Mouse (Mus musculus): Measurements from ENCODE around the gene Dlgap1.

Dlgap1 gene

GRCm38 (mm10) chr17:70191228-70191627 is 222.4 kb downstream of the Dlgap1 start:
- DNase-seq: no peak

DNA sequence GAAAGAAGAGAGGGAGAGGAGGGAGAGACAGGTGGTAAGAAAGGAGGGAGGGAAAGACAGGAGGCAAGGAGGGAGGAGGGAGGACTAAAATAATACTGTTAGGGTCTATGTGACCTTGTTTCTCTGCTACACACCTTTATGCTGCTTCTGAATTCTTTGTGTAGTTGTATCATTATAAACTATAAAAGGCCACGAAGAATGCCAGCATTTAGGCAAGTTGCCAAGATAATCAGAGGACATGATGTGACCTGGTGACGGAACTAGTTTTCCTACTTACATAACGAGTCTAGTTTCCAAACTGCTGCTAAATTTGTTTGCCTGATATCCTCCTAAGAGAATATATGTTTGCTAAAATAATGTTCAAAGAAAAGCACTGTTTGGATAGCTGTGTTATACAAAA is 254.0 kb downstream of the Dlgap1 start:
- no peak for DNase-seq

DNA sequence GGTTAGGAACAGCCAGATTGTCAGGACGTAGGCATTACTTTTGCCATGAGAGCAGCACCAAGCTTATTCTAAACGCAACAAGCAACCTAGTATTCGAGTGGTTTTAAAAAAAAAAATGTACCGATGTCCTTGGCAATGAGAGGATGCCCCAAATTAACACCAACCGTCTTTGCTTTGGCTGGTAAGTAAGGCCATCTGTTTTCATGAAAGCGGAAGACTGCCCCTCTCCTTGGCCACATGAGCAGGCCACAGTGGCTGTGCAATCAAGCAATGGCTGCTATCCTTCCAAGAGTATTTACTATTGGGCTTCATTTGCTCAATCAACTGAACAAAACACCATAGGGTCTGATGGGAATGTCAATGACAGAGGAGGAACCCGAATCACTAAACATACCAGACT is 278.5 kb downstream of the Dlgap1 start:
- no peak for DNase-seq

DNA sequence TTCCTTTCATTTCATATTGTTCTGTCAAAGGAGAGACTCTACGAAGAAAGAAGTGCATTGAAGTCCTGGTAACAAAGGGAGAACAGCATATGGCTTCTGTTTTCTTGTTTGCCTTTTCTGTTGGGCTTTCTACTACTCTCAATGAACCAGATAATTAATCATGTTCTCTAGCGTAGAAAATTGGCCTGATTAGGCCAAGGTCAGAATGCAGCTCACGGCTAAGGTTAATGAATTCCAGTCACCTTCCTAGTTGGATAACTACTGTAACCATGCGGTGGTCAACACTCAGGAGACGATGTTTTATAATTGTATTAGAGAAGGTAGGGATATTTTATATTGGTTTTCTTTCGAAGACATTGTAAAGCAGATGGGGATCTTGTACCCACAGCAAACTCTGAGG is 279.4 kb downstream of the Dlgap1 start:
- DNase-seq: no peak

DNA sequence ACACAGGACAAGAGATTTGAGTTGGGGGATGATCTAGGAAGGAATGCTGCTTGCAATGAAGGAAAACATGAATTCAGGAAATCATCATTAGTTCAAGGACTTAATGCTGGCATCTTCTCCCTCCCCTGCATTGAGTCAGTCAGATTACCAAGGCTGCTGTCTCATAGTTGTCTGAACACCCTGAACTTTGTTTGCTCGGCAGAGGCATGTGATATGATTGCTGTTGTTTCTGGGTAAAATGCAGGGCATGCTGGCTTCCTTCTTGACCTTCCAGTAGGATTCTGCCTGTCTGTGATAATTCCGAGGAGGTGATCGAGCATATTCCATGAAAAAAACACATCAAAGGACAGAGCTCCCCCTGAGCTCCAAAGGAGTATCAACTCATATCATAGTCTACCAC is 283.6 kb downstream of the Dlgap1 start:
- DNase-seq: no peak

GRCm38 (mm10) chr17:70256371-70256770 is 287.5 kb downstream of the Dlgap1 start:
- no peak for DNase-seq

- no peak for DNase-seq
Measured at GRCm38 (mm10) chr17:70263156-70263555, 294.3 kb downstream of the Dlgap1 start.

- no peak for DNase-seq
Measured at GRCm38 (mm10) chr17:70272125-70272524, 303.3 kb downstream of the Dlgap1 start.

GRCm38 (mm10) chr17:70287708-70288107 is 318.8 kb downstream of the Dlgap1 start:
- no peak for DNase-seq

GRCm38 (mm10) chr17:70294106-70294505 is 325.2 kb downstream of the Dlgap1 start:
- no peak for DNase-seq

GRCm38 (mm10) chr17:70301941-70302478 is 333.1 kb downstream of the Dlgap1 start:
- no peak for DNase-seq

DNA sequence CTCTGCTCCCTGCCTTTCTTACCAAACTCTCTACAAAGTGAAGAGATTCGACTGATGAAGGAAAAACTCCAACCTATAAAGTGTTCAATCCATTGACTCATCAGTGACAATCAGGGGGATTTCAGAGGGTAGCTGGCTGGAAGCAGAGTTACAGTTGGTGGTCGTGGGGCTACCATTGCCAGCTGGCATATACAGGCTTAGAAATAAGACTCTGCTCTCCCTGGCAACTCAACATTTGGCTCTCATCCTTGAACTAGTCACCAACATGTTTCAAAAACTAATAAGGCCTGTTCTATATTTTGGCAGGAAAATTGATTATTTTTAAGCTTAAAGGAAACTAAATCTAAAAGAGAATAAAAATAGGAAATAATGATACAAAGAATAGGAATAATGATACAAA is 333.8 kb downstream of the Dlgap1 start:
- DNase-seq: no peak

DNA sequence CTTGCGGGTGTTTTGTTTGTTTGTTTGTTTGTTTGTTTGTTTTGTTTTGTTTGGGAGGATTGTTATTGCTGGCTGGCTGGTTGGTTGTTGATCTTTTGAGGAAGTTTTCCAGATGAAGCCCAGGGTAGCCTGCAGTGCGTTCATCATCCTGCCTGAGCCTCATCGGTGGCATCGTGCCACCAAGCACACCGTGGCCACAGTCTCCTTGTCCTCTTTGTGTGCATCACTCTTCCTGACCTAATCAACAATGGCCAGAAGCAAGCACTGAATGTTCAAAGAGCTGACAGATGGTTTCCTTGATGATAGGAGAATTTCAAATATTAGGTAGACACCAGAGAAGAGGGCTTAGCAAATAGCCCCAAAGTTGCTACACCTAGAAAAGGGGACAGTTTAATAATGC is 336.1 kb downstream of the Dlgap1 start:
- no peak for DNase-seq

DNA sequence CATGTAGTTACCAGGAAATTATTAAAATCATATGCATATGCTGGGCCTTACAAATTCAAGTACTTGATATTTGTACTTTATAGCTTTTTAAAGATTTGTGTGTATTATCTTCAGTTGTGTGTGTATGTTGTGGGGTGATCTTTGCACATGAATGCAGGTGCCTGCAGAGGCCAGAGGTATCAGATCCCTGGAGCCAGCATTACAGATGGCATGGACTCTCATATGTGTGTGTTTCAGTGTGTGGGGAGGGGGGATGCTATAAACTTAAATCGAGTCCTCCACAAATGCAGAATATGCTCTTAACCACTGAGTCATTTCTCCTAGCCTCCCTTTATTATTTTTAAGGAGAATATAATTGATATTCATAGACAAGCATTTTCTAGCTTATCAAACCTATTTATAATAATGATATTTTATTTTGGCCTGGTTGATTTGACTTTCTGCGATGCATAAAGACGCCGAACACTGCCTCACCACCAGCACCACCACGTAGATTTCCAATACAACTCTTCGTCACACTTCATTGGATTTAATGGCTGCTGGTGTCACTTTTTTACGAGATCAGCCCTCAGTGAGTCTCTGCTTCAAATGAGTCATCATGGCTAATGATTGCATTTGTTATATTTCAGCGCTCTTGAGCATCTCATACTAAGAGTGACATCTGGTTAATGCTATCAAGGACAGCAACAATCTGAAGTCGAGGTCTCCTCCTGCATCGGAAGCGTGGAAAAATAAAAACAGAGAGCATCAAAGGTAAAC is 338.7 kb downstream of the Dlgap1 start:
- no peak for DNase-seq

- no peak for DNase-seq
Measured at GRCm38 (mm10) chr17:70308364-70309231, 339.7 kb downstream of the Dlgap1 start.

GRCm38 (mm10) chr17:70316327-70316726 is 347.5 kb downstream of the Dlgap1 start:
- no peak for DNase-seq

- DNase-seq: no peak
Measured at GRCm38 (mm10) chr17:70317779-70318178, 348.9 kb downstream of the Dlgap1 start.

DNA sequence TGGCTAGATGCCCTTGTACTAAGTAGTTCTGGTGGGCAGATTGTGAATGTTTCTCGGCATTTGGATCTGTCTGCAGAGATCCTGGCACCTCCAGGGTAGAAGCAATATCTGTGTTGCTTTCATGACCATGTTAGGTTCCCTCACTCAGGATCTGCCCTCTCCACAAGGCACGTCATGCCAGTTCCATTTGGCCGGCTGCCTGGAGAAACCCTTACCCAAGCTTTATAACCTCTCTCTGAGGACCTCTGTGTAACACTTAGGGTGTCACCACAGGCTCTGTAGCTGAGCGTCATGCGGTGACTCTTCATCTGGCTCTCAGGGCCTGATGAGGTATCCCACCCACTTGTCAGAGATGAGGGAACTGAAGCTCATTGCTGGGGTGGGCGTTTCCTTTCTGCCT is 353.1 kb downstream of the Dlgap1 start:
- DNase-seq: no peak

GRCm38 (mm10) chr17:70333440-70333839 is 364.6 kb downstream of the Dlgap1 start:
- DNase-seq: no peak

- DNase-seq: no peak
Measured at GRCm38 (mm10) chr17:70334171-70334570, 365.3 kb downstream of the Dlgap1 start.

- DNase-seq: no peak
Measured at GRCm38 (mm10) chr17:70339821-70340220, 370.9 kb downstream of the Dlgap1 start.

DNA sequence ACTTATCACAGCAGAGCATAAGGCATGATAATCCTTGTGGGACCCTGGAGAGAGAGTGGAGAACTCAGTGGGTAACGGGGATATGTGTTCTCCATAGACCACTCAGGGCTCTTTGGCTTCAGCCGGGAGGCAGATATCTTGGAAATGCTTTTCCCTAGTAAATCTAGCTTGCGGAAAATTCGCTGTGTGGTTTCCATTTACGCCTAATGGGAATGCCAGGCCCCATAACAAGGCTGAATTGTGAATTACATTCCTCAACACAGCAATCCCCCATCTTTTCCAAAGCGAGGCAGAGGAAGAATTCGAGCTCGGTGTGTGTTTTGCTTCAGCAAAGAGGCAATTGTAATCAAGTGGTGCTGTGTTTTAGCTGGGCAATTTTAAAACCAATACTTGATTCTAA is 372.4 kb downstream of the Dlgap1 start:
- DNase-seq: no peak

DNA sequence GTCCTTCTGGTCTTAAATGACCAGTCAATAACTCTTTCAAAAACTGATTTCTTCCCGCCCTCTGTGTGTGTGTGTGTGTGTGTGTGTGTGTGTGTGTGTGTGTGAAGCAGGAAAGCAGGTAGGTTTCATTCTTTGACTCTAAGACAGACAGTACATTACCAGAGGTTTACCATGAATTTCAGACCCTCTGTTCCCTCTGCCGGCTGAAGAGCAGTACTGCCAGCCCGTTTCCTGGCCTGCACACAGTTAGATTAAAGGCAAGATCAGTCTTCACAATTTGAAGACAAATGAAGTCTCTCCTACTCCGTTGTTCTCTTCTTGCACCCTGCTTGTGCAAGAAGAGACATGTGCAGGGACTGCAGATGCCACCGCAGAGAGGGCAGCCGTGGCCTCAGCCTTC is 373.0 kb downstream of the Dlgap1 start:
- no peak for DNase-seq

- no peak for DNase-seq
Measured at GRCm38 (mm10) chr17:70347403-70347802, 378.5 kb downstream of the Dlgap1 start.

Data from thymus, postnatal 25 days (tissue).